Mouse (Mus musculus) kidney, postnatal 14 days (tissue): Measurements from ENCODE around the gene Kcnh1.

Experiments used
- DNase-seq: peaks from one replicate; pipeline ENCODE4 v3.0.0; 2022; ENCODE audit warnings: mixed read lengths

Gene Kcnh1

DNA sequence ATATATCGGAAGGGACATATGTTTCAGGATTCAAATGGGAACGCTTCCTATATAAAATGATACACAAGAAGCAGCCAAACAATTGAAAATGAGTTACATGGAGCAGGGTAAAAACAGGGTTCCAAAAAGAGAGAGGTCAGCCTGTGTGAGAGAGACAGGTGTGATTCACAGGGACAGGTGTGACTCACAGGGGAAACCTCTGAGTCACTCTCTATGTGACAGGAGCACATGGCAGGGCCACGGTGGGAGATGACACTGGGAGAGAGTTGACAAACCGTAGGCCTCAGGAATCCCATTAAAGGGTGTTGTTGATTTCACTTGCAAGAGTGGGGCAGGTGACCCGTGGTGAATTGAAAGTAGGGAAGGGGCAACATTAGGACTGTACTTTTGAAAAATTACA, 228.6 kb downstream of the Kcnh1 start:
- DNase-seq = no peak

DNA sequence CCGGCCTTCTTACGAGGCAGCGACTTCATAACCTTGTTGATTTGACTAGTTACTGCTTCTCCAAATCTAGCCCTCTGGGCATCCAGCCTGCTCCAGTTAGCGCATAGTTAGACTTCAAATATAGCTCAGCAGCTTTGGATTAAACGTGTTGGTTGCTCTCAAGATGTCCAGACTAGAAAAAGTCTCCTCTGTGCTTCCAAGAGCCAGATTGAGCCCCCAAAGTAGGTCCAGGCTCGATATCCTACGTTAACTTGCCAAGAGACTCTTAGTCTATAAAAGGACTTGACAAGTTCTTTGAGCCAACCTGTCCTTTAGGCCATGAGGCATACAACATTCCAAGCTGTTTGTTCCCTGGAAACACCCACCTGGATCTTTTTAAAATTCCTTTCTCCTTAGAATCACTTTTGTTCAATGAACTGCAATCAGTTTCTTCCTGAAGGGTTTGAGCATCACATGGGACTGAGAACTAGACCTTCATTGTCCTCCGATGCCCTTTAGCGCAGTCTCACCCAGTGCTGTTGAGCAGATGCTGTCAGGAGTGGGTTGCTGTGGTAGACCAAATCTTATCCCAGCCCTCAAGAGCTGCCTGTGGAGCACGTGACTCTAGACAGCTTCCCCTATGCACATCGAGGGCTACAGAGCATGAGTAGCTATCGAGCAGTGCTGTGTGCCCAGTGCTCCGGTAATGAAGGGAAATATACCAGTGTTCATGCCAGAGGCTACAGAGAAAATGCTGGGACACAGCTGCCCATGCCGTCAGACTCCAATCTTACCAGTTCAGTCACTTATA, 231.0 kb downstream of the Kcnh1 start:
- DNase-seq = no peak

DNA sequence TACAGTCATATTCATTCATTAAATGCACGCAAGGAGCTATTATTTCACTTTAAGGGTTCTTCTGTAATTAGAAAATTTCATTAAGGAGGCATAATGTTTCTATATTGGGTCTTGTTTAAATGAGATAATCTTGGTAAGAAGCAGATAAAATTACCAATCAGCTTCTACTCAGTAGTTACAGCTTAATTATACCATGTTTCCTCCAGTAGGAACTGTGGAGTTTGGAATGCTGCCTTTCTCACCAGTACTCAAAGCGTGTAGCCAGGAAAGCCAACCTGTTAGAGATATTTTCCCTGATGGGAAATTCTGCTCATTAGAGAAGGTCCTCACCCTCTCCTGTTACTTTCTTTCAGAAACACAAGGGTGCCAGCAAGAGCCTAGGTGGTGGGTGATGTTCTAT, 240.8 kb downstream of the Kcnh1 start:
- DNase-seq = no peak

DNA sequence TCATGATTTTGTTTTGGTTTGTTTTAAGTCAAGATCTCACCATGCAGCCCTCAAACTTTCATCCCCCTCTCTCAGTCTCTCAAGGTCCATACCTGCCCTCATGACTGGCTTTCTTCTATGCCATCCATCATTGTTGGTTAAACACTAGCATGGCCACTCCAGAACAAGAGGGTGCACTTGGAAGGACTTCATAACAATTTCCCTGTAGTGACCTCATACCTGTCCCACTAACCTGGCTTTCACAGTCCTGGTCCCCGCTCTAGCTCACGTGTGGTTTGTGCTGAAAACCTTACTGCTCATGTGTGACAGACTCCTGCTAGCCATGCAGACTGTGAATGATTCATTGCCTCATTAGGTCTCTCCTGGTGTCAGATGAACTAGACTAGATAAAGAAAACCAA, 244.9 kb downstream of the Kcnh1 start:
- no peak for DNase-seq

DNA sequence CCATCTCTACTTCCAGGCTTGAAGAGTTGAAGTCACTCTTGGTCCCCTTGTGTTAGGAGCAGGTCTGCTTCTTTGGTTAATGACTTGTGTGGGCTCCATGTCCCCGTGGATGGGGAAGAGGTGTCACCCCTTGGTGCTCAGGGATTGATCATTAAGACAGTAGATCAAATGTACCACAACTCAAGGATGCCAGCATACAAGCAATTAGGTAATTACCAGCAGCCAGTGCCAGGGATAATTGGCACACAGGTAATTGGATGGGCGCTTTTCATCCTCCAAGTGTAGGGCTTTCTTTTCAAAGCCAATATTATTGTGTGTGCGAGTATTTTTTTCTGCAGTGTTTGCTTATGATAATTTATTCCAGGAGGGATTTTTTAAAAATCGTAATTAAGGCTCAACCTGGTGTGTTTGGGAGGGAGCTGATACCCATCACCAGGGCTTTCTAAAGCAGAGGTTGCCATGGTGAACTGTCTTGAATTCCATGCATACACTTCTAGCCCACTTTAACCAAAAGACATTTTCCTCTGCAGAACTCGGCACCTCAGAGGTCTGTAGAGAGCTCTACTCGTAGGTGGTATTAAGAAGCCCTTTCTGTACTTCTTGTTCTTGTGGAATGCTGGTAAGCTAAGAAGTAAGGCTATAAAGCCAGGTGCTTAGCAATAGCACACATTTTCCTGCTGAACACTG, 248.7 kb downstream of the Kcnh1 start:
- DNase-seq = no peak

DNA sequence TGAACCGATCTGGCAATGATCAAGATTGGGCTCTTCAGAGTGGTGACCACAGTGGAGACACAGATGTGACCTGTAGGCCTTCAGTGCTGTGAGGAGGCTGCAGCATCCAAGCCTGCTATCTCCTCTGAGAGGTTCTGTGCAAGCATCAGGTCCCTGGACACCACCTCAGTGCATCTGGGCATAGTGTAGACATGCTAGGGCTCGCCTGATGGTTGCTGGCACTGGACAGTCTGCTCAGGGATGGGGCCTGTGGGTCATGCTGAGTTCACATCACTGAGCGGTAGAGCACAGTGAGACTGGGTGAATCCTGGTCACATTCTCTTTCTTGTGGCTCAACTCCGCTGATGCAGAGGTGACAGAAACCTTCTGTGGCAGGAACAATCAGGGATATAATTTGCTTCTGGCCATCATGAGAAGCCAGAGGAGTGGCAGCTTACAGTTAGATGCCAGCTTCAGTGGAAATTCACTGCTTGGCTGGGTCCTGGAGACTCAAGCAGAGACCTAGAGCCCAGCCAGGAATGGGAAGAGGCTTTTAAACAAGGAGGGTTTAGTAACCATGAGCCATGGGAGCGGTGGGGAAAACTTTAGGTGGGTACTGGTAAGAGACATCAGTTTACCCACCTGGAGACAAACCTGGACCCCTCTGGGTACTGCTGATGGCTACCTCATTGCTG, 252.3 kb downstream of the Kcnh1 start:
- no peak for DNase-seq

DNA sequence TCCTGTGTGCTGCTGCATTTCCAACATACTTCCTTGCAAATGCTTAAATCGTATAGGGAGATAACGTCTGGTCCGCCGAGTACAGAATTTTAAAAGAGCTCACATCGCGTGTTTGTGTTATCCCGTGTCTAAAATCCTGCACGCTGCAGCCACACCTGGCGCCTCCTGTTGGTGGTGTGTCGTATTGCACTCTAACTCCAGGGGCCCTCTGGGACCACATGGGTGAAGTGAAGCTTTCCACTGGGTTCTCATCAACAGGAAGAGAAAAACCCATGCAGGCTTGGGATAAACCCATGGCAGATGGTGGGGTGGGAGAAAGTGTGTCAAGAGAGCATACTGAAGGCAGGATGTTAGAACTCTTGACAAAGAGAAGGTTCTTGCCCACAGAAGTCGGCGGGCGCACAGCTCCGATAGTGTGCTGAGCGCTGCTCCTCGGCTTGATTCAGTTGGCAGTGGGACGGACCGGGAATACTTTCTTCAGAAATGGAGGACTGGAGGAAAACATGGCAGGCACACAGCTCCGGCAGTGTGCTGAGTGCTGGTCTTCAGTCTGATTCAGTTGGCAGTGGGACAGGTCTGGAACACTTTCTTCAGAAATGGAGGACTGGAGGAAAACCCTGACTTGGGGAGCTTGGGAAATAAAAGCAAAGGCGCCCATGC, 253.6 kb downstream of the Kcnh1 start:
- no peak for DNase-seq

DNA sequence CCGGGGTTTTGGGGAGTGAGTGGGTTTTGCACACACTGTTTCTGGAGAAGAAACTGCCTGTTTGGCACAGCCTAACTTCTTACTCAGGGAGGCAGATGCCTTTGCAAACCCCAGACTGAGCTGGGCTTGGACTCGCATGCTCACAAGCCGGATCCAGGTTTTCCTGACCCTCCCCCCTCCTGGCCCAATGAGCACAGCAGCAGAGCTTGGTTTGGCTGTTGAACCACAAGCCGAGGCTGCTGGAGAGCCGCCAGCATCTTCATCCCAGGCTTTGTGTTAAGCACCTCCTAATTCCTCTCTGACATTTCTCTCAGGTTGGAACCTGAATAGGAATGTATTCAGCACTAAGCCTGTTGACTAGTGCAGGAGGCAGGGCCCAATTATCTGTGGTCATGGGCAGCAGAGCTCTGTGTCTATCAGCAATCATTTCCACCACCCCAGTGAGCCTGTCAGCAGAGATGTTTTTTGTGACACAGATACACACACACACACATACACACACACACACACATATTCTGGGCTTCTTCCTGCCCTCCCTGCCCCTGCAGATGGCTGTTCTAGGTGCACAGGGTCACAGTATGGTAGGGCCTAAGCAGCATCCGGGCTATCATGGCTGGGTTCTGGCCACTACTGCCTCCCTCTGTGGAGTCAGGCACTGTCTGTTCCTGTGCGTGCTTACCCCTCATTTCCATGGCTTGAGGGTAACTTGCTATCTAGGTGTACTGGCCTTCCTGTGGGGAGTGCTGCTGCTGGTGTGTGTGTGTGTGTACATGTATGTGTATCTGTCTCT, 254.3 kb downstream of the Kcnh1 start:
- DNase-seq = peak; percentile 78

DNA sequence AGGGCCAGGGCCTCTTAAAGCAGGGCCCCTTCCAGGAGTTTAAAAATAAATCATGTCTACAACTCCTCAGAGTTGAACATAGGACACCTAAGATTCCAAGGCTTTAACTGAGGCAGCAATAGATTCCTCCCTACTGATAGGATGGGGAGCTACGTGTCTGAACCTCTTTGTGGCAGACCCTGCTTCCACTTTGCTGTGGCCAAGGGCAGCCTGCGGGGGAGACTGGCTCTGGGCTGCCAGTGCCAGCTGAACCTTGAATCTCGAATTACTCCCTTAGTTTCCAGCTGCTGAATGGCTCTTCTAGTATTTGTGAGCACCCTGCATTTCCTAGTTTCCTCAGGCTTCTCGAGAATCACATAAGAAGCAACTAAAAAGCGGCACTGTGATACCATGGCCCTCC, 255.6 kb downstream of the Kcnh1 start:
- DNase-seq = peak; percentile 11

DNA sequence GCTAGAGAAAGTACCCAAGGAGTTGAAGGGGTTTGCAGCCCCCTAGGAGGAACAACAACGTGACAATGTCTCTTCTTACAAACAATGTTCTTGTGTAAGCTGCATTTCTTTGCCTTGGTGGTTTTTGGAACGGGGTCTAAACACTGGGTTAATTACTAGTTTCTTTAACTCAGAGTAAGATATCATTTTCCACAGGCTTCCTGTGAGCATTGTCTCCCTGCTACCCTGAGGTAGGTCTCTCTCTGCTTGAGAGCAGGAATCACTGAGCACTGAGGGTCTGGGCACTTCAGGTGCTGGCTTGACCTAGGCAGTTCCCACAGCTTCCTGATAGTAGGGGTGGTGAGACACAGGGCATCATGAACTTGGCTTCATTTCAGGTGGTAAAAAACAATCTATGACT, 257.1 kb downstream of the Kcnh1 start:
- no peak for DNase-seq

DNA sequence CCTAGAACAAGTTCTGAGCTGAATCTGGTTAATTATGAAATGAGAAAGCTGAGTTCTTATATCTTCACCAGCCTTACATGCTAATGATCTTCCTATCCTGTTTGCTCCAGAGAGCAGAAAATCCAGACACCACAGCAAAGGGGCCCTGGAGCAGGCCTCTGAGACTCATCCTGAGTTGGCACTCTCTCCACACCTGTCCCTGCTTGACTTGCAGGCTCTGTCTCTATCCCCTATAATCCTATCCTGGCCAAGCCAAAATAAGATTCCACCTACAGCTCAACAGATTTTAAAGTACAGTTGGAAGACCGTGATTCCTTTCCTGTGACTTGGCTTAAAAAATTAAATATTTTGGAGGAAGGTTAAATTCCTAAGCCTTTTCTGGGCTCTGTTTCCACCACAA, 257.9 kb downstream of the Kcnh1 start:
- no peak for DNase-seq

DNA sequence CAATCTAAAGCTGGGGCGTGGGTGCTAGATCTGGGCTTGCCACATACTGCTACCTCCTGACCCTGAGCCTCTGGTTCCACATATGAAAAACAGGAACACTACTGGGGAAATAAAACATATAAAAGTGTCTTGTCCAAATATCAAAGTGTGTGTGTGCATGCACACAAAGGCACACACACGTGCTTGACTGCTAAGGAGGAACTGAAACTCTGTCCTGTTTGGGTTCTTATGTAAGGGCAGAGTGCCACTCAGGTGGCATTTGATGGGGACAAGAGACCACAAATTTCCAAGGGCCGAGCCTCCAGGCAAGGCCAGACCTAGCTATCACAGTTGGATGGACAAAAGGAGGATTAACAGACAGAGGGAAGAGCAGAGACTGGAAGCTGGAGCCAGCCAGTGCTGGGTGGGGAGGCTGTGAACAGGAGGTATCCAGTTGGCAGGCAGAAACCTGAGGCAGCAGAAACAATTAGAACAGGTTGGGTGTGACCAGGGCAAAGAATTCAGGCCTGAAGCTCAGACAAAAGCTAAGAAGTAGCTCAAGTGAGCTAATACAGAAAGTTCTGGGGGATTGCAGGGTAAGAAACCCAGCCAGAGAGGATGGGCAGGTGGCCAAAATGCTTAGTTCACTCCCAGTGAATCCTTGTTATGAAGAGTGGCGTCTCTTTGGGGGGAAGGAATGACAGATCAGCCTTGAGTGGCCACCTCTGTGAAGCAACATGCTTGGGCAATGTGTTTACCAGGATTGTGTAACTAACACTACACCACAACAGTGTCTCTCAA, 259.2 kb downstream of the Kcnh1 start:
- no peak for DNase-seq

DNA sequence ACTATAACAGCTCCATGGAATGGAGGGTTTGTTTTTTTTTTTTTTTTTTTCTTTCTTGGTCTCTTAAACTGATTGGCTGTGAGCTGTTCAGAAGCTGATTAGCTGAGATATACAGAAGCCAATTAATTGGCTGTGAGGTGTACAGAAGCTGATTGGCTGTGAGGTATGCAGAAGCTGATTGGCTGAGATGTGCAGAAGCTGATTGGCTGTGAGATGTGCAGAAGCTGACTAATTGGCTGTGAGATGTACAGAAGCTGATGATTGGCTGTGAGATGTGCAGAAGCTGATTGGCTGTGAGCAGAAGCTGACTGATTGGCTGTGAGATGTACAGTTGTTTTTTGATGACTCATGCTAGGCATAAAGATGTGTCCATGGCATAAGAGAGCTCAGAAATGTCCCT, 259.9 kb downstream of the Kcnh1 start:
- DNase-seq = no peak

DNA sequence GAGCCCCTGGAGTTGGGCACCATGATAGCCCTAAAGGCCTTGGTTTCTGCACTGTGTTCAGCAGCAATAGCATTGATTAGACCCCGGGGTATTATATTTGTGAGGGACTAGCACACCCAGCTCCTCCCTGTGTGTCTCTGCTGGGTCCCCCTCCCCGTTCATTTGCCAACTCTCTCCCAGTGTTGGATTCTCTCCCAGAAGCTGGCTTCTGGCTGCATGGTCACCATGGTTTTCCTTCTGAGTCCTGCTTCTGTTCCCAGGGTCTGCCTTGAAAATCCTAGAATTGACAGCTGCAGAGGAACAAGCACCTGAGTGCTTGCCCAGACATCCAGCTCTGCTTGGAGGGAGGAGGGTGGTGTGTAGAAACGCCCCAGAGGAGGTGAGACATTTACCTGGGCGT, 261.1 kb downstream of the Kcnh1 start:
- DNase-seq = no peak

DNA sequence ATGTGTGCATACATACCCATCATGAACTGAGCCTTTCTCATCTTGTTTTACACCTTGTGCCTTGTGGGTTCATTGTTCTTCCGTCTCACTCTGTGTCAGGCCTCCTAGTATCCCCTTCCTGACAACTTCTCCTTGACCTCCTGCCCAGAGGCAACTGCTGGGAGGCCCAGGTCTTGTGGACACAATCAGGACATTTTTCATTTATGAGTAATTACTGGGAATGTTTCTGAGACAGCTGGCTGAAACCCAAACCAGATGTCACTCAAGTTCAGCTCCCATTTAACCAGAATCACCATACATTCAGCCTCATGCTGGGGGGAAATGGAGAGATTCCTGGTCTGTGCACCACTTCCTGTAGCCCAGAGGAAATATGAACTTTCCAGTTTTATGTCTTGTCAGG, 263.9 kb downstream of the Kcnh1 start:
- no peak for DNase-seq

DNA sequence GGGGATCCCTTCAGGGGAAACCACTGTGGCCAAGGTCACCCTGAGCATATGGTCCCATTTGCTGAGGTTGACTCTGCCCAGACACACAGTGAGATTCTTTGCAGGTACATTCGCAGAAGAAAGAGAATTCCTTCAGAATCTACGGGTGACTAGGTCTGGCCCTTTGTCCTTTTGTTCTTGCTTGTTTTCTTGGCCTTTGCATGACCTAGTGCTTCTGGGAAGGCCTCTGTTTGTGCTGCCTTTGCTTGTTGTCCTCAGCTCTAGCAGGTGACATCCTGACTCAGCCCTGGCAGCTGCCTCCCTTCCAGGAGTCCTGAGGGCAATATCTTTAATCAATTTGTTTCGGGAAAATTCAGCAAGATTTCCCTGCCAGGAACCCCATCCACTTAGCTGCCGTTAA, 264.4 kb downstream of the Kcnh1 start:
- no peak for DNase-seq

DNA sequence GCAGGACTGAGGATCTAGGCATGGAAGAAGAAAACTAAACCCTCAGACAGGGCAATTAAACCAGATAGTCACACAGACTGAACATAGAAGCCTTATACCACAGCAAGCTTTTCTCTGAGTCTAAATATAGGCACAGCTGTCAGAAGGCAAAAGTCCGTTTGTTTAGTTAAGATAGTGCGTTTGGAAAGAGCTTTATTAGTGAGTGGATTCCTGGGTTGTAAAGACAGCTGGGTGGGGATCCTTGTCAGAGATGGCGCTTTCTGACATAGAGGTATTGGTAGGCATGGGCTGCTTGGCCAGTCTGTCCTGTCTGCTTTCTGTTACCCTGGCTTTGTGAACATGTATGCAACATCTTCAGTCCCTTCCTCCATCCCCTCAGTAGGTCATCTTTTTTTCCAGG, 266.5 kb downstream of the Kcnh1 start:
- no peak for DNase-seq

DNA sequence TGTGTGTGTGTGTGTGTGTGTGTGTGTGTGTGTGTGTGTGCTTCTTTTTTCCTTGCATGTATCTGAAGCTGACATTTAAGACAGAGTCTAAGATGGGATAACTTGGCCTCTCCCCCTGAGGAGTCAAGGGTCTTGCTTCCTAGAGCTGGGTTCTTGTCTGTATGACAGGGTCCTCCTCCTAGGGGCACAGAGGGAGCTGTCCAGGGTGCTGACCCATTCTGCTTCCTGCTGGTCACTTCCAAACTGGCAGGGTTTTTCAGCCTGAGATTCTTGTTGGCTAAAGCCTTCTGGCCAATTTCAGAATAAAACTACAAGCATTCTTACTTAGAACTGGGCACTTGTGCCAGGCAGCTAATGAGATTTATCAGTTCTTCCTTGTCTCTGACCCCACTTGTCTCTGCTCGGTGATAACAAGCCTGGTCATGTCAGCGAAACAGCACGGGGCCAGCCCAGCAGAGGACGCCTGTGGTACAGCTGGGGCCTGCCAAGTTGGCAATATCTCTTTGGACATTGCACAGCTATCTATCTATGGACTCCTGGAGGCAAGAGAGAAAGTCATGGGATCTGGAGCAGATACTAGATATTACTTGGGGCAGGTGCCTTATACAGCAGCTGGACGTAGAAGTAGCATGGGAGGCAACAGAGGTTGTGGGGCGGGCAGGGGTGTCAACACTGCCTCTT, 267.1 kb downstream of the Kcnh1 start:
- DNase-seq = peak; percentile 49

DNA sequence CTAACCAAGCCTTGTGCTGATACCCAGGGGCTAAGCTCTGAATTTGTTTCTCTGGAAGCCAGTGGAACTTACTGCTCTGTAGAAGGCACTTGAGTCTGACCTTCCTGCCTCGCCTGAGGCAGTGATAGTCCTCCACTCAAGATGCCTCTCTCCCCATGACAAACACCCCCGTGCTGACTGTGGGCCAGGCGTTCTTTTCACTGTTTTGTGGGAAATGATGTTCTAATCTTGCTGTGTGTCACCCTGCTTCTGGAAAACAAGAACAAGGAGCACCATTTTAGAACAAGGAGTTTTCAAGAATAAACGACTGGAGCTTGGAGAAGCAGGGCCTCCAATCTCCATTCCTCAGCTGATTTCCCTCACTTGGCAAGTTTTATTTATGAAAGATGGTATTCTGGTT, 273.2 kb downstream of the Kcnh1 start:
- no peak for DNase-seq

DNA sequence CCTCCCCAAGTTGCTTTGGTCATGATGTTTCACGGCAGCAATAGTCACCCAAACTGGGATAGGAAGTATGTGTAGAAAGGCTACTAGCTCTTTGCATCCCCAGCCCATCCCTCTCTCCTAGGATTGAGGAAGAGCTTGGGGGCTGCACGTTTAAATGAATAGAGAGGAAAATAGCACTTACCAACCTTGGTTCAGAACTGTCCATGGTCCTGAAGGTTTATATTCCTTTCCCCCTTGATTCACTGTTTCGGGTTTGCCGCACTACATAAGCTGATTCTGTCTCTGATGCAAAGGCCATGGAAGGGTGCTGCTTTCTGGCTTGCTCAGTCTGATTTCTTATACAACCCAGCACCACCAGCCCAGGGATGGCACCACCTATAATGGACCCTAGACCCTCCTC, 281.8 kb downstream of the Kcnh1 start:
- no peak for DNase-seq

DNA sequence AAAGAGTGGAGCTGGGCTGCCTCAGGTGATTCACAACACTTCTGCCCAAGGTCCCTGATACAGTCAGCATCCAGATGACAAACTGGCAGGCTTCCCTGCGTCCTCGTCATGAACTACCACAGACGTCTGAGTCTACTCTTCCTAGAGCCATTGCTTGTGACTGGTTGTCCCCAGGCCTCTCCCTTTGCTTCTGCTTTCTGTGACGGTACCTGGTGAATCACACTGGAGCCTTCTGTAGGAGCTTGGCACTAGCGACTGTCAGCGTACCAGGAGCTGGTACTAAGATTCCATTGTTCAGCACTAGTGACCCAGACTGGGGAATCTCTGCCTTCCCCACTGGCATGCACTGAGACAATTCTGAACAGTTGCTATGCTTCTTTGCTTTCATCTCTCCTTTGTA, 282.6 kb downstream of the Kcnh1 start:
- DNase-seq = no peak
